Mouse (Mus musculus) G1E (cell line): ENCODE results near the gene Xk. TPM values are rescaled to one million over a fixed set of nuclear protein-coding genes. Genes with fewer than 3 reads are reported as not detected.
A peak's percentile ranks its signal among the peaks of the same experiment; 100 is the strongest.
"Not testable (repeated sequence)": the region's sequence is repeated elsewhere in the genome, so short reads cannot be mapped to it uniquely, and the experiment has no call there.

Experiments used
- ATAC-seq: 2 replicates; pipeline ENCODE4 v1.8.0; 2016; ENCODE audit warnings: mild to moderate bottlenecking; ENCODE audit not compliant: insufficient number of reproducible peaks, poor library complexity, low FRiP score, severe bottlenecking; ENCODE audit errors: extremely low read depth
- DNase-seq: peaks from one replicate; pipeline ENCODE4 v3.0.0; 2012; ENCODE audit warnings: low spot score
- H3K27me3 ChIP-seq: 2 replicates; pipeline ENCODE4 v1.6.1; 2012; ENCODE audit warnings: mild to moderate bottlenecking, low read length, inconsistent platforms; ENCODE audit not compliant: insufficient read depth
- H3K36me3 ChIP-seq: replicated peaks from 2 replicates; pipeline ENCODE3; 2012; ENCODE audit warnings: mild to moderate bottlenecking, inconsistent platforms
- H3K4me1 ChIP-seq: 2 replicates; pipeline ENCODE4 v1.6.1; 2012; ENCODE audit warnings: low read depth, low read length, inconsistent platforms, mixed read lengths; ENCODE audit not compliant: insufficient read depth
- H3K4me3 ChIP-seq: 2 replicates; pipeline ENCODE4 v1.5.1; 2012; ENCODE audit warnings: low read depth, mild to moderate bottlenecking, inconsistent platforms, low read length, moderate library complexity, mixed read lengths
- H3K9me3 ChIP-seq: replicated peaks from 2 replicates; pipeline ENCODE4 v1.6.1; 2012; ENCODE audit warnings: inconsistent platforms
- CTCF ChIP-seq: IDR thresholded peaks from 2 replicates; pipeline ENCODE4 v1.5.1; 2012; ENCODE audit warnings: low read depth, low read length, inconsistent platforms, mixed read lengths
- GATA1 ChIP-seq: IDR thresholded peaks from 2 replicates; pipeline ENCODE4 v1.6.1; 2012; ENCODE audit warnings: borderline replicate concordance, low read length, inconsistent platforms, mixed read lengths
- GATA2 ChIP-seq: IDR thresholded peaks from 2 replicates; pipeline ENCODE4 v1.6.1; 2012; ENCODE audit warnings: low read depth, low read length, inconsistent platforms, borderline replicate concordance
- POLR2AphosphoS5 ChIP-seq: IDR thresholded peaks from 2 replicates; pipeline ENCODE4 v1.6.1; 2012; ENCODE audit warnings: low read depth, low read length, inconsistent platforms; ENCODE audit not compliant: insufficient replicate concordance
- TAL1 ChIP-seq: conservative IDR thresholded peaks from 2 replicates; pipeline ENCODE4 v1.6.1; 2012; ENCODE audit warnings: low read depth, low read length, inconsistent platforms, mixed read lengths
- polyA plus RNA-seq: library from polyadenylated mRNA; stranded (reverse); fragments of >175 nt; gene quantifications from 2 replicates; pipeline ENCODE4 v1.2.3, GENCODE M21; 2012
- total RNA-seq, 2 experiments: library from RNA; stranded (forward) in 1 of 2; stranded (reverse) in 1 of 2; fragments of 200-1000 nt in 1 of 2; fragments of >200 nt in 1 of 2; fragmentation: Nextera tagmentation in 1 of 2; gene quantifications; 2 replicates each; pipeline ENCODE4 v1.2.3; 2014 to 2017

Gene Xk
- total and polyA plus RNA-seq, 3 experiments: 26.6 to 285 (median 41.4) TPM

DNA sequence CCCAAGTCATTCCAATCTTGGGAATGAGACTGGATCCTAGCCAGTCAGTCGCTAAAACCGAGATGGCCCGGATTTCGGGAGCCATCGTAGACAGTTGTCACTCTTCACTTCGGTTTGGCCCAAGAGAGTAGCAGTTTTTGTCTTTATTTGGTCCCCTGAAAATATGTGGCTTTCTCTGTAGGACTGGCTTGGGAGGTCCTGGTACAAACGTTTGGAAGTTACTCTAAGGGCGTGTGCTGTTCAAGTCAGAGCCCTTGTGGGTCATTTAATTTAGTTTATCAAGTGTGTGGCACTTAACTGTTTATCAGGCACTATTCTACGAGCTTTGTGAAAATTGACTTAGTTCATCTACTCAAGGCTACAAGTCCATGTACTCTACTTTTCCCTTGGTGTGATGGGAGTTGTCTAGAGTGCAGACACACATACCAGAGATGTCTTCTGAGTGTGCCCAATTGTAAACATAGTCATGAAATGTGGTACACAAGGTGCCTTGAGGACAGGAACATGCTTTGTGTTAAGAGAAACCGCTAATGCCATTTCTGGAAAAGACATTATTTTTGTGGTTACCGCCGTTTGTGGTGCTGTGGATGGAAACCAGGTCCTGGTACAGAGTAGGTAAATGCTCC lies 934 bp downstream of the Xk start:
- Histone ChIP-seq H3K27me3 (no peaks in the 10 kb centered on the region), H3K4me3 (peak overlapping the region; percentile 88), H3K4me1 (peaks cover 15% of the 10 kb centered on the region), H3K9me3 (no peaks in the 10 kb centered on the region), H3K36me3 (no peaks in the 10 kb centered on the region)
- ATAC-seq (no peak), DNase-seq (no peak)
- TF ChIP-seq TAL1 (no peak), GATA1 (no peak), CTCF (no peak), GATA2 (no peak), POLR2AphosphoS5 (no peak)

DNA sequence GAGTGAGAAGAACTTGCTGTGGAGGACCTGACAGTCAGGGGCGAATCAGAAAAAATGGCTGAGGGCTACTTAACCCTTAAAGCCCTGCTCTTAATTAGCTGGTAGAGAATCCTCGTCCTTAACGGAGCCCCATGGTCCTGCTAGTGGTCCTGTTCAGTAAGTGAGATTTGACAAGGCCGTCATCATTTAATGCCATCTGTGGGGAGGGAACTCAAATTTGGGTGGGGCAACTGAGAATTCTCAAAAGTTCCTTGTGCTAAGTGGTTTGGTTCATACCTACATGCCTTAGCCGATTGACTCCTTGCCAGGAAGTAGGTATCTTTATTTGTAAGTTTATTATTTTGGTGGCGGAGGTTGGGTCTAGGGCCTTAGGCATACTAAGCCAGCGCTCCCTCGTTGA lies 1.8 kb downstream of the Xk start:
- H3K36me3 ChIP-seq: no peaks in the 10 kb centered on the region
- no peak for DNase-seq
- peak overlapping the region; percentile 88 for H3K4me3 ChIP-seq
- no peaks in the 10 kb centered on the region for H3K9me3 ChIP-seq
- no peaks in the 10 kb centered on the region for H3K27me3 ChIP-seq
- ATAC-seq: no peak
- no peak for TF ChIP-seq POLR2AphosphoS5
- TF ChIP-seq GATA1: no peak
- TF ChIP-seq TAL1: no peak
- no peak for TF ChIP-seq GATA2
- TF ChIP-seq CTCF: no peak
- H3K4me1 ChIP-seq: peaks cover 15% of the 10 kb centered on the region

DNA sequence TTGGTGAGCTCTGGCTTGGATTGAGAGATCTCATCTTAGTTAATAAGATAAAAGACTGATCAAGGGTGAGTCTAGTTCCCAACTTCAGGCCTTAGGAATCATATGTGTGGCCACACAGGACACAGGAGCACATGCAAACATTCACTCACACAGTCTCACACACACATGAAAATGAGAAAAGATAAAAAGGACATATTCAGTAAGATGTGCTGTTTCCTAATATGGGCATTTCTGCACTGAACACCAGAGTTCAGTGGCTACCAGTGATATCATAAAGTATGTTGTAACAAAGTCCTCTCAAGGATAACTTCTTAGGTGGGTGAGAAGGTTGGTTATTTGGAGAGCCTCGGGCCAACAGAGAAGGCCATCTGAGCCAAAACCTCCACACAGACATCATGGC lies 10.9 kb downstream of the Xk start, which contains the start of gene H2al1m:
H2al1m (plus strand) TSS at position 301 of the 400 bp plus-strand sequence.
- not testable (repeated sequence) for H3K4me1 ChIP-seq, ATAC-seq, H3K4me3 ChIP-seq, H3K9me3 ChIP-seq, H3K27me3 ChIP-seq, DNase-seq, H3K36me3 ChIP-seq

DNA sequence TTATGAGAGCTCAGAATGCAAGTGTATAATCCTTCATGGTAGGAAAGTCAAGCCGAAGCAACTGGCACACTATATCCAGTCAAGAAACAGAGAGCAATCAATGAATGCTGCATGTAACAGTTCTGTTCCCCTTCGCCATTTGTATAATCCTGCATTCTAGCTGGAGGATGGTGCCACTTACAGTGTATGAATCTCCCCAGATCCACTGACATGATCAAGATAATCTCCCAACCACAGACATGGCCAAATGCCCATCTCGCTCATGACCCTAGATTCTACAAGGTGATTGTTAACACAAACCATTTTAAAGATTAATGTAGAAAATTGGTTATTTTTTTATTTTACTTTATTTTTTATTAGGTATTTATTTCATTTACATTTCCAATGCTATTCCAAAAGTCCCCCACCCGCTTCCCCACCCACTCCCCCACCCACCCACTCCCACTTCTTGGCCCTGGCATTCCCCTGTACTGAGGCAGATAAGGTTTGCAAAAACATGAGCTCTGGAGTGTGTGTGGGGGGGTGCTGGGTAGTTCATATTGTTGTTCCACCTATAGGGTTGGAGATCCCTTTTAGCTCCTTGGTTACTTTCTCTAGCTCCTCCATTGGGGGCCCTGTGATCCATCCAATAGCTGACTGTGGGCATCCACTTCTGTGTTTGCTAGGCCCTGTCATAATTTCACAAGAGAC lies 20.7 kb downstream of the Xk start:
- not testable (repeated sequence) for ATAC-seq, DNase-seq, H3K9me3 ChIP-seq, H3K27me3 ChIP-seq, H3K4me1 ChIP-seq, H3K36me3 ChIP-seq, H3K4me3 ChIP-seq

DNA sequence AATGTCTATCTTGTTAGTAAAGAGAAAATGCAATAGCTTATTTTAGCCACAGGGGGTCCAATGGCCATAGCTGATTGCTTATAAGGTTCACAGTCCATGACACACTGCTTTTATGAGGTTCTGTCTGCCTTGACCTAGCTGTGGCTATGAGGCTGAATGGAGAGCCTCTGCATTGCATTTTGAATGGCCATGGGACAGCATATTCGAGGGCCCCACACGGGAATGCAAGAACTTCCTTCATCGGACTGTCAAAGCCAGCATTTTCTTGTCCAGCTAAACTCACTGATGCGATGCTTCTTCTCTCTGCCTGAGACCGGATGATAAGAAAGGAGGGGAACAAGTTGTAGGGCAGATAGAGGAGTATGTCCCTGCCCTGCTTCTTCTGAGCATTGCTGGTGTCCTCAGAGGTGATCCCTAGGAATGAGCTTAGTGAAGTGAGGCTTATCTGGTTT lies 25.9 kb downstream of the Xk start:
- H3K27me3 ChIP-seq: no peaks in the 10 kb centered on the region
- ATAC-seq (peak; percentile 85), DNase-seq (no peak)
- H3K9me3 ChIP-seq: no peaks in the 10 kb centered on the region
- H3K36me3 ChIP-seq: peaks cover 6% of the 10 kb centered on the region
- peak overlapping the region; percentile 9; the same call in 1 of the 2 replicates for H3K4me3 ChIP-seq
- TF ChIP-seq GATA1 (no peak), TAL1 (peak; percentile 56), CTCF (no peak), GATA2 (no peak), POLR2AphosphoS5 (no peak)
- H3K4me1 ChIP-seq: peaks cover 13% of the 10 kb centered on the region; the same call in 1 of the 2 replicates

DNA sequence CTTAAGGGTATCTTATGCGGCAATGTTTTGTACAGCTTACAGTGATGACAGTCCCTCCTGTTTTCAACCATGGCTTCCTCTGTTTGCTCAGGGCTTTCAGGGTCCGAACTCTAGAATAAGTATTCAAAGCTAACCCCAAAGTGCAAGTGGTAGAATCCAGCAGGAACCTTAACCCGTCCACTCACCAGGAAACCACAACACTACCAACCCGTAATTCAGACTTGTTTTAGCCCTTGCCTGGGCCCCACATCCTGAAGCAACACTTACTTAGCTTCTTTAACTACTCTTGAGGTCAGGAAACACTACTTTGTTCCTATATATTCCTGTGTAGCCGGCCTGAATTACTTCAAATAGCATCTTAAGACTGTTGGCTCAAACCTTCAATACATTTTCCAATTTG lies 30.2 kb downstream of the Xk start:
- Histone ChIP-seq H3K9me3 (no peaks in the 10 kb centered on the region), H3K4me3 (no peak overlapping the region), H3K4me1 (peaks cover 17% of the 10 kb centered on the region; the same call in 1 of the 2 replicates), H3K36me3 (peaks cover 17% of the 10 kb centered on the region), H3K27me3 (no peaks in the 10 kb centered on the region)
- ATAC-seq (no peak), DNase-seq (no peak)
- TF ChIP-seq GATA1: no peak
- TF ChIP-seq POLR2AphosphoS5: no peak
- no peak for TF ChIP-seq GATA2
- TF ChIP-seq TAL1: no peak
- no peak for TF ChIP-seq CTCF

DNA sequence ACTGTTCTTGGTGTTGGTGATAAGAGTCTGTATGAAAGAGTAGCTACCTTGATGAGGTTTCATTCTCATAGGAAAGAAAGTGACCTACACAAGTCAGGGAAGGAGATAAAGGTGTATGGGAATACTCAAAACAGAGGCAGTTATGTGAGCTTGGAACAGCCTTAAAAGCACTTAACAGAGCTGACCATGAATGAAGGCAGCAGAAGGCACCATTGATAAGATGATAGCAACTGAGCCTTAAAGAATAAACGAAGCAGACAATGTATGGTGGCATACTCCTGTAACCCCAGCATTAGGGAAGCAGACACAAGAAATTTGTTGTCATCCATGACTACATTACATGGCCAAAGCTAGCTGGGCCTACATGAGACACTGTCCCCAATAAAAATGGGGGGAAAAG lies 30.9 kb downstream of the Xk start:
- peak; percentile 20; the same call in 1 of the 2 replicates for TF ChIP-seq TAL1
- no peak for TF ChIP-seq POLR2AphosphoS5
- Histone ChIP-seq H3K4me3 (no peak overlapping the region), H3K4me1 (peaks cover 14% of the 10 kb centered on the region; the same call in 1 of the 2 replicates), H3K9me3 (no peaks in the 10 kb centered on the region), H3K36me3 (peaks cover 21% of the 10 kb centered on the region), H3K27me3 (no peaks in the 10 kb centered on the region)
- no peak for DNase-seq
- ATAC-seq: no peak

DNA sequence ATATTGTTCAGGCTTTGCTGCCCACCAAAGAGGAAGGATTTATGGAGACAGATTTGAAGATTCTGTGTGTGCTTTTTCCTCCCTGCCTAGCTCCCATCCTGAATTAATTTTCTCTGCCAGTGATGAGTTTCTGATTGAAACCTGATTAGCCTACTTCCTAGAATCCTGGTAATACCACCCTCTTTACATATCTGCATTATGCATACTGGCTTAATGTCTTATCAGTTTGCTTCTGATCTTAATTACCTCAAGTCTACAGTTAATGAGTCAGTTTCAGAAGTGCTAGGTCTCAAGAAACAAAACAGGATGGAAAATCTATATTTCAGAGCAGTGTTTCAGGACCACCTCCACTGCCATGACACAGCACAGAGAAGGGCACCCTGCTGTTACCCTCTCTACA lies 43.9 kb downstream of the Xk start:
- H3K4me1 ChIP-seq, DNase-seq, H3K9me3 ChIP-seq, H3K27me3 ChIP-seq, H3K36me3 ChIP-seq, H3K4me3 ChIP-seq: not testable (repeated sequence)
- peak; percentile 54; the same call in 1 of the 2 replicates for ATAC-seq

DNA sequence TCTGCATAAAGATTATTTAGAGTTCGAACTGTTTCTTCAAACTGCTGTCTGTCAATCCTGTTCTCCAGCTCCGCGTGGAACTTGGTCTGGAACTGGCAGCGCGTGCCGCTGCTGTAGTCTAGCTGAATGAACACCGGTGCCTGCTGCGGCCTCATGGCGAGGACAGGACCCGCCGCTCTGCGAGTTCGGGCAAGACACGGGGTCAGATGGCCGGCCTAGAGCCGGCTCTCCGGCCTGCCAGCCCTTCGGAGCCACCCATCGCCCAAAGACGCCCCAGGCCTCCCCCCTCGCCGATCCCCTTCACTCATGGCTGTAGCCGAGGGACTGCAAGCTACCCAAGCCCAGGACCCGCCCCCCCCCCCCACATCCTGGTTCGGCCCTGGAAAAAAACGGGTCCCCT lies 55.4 kb downstream of the Xk start:
- H3K4me3 ChIP-seq, ATAC-seq, DNase-seq, H3K9me3 ChIP-seq, H3K36me3 ChIP-seq, H3K27me3 ChIP-seq, H3K4me1 ChIP-seq: not testable (repeated sequence)

DNA sequence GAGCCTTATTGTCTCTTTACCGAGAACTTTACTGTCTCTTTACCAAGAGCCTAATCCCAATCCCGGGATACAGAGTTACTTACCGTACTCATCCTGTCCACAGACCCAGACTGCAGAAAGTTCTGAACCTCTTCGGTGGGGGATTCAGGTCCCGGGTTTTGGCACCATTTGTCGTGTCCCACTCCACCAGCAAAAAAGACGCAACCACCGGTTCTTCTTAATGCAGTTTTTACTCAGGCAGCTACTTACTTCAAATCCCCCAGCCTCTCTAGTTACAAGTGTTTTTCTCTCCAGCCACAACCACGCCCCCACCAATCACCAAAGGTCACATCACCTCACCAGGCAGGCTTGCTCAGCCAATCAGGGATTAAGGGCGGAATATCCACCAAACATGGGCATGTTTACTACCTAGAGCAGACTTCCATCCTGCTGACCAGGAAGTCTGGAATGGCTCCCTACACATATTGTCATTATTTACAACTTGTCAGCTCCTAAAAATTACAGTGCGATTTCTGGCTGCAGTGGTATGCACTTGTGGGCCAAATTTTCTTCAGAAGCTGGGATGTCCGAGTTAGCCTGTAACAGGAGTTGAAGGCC lies 59.9 kb downstream of the Xk start:
- H3K36me3 ChIP-seq, H3K4me1 ChIP-seq, H3K27me3 ChIP-seq, H3K9me3 ChIP-seq: not testable (repeated sequence)
- H3K4me3 ChIP-seq: peak overlapping the region; percentile 66
- ATAC-seq (peak; percentile 54), DNase-seq (peak; percentile 2)
